Mouse (Mus musculus) kidney, postnatal 0 days (tissue): ENCODE data around the gene Ttl. TPM values are rescaled to one million over a fixed set of nuclear protein-coding genes. Genes with fewer than 3 reads are reported as not detected.

Experiments
- ATAC-seq: fragments of 200-750 bp; cut with Nextera tagmentation; replicated peaks from 2 replicates; pipeline ENCODE4 v1.8.0; 2017; ENCODE audit warnings: low read depth, moderate number of reproducible peaks, moderate TSS enrichment, moderate library complexity; ENCODE audit not compliant: low FRiP score
- DNase-seq: peaks from one replicate; pipeline ENCODE4 v3.0.0-alpha.2; 2016; ENCODE audit warnings: low spot score
- H3K27ac ChIP-seq: fragments of 300-500 bp; sonication (generic); 2 replicates; pipeline ENCODE4 v1.5.1; 2014; ENCODE audit warnings: mild to moderate bottlenecking
- H3K27me3 ChIP-seq: fragments of 300-500 bp; sonication (generic); 2 replicates; pipeline ENCODE4 v1.6.1; 2014; ENCODE audit warnings: low read length, mixed read lengths; ENCODE audit not compliant: insufficient read depth
- H3K36me3 ChIP-seq: fragments of 300-500 bp; sonication (generic); 2 replicates; pipeline ENCODE4 v1.6.1; 2014; ENCODE audit warnings: low read length, mixed read lengths; ENCODE audit not compliant: insufficient read depth
- H3K4me1 ChIP-seq: fragments of 300-500 bp; sonication (generic); replicated peaks from 2 replicates; pipeline ENCODE4 v1.6.1; 2014; ENCODE audit warnings: antibody characterized with exemption, low read length, mixed read lengths; ENCODE audit not compliant: insufficient read depth
- H3K4me2 ChIP-seq: fragments of 300-500 bp; sonication (generic); 2 replicates; pipeline ENCODE4 v1.6.1; 2014; ENCODE audit warnings: mild to moderate bottlenecking, low read length, moderate library complexity, mixed read lengths
- H3K4me3 ChIP-seq: fragments of 300-500 bp; sonication (generic); replicated peaks from 2 replicates; pipeline ENCODE4 v1.5.1; 2014; ENCODE audit warnings: low read depth, low read length
- H3K9ac ChIP-seq: fragments of 300-500 bp; sonication (generic); 2 replicates; pipeline ENCODE4 v1.6.1; 2014; ENCODE audit warnings: low read depth, low read length
- H3K9me3 ChIP-seq: fragments of 300-500 bp; sonication (generic); replicated peaks from 2 replicates; pipeline ENCODE4 v1.6.1; 2016; ENCODE audit warnings: low read length, inconsistent platforms, mixed read lengths
- CTCF ChIP-seq: IDR thresholded peaks from 2 replicates; pipeline ENCODE4 v1.5.1; 2016; ENCODE audit warnings: antibody characterized with exemption, low read depth, mild to moderate bottlenecking, moderate library complexity
- WGBS: fragments of 180-500 bp; shearing (Covaris S2); extraction: QIAGEN DNeasy Blood & Tissue Kit; methylation state at CpG from one replicate; pipeline ENCODE4 v1.1.7; 2014; 5-methylcytosine and 5-hydroxymethylcytosine counted together
- polyA plus RNA-seq: library from polyadenylated mRNA; unstranded; fragments of >200 nt; fragmentation: Nextera tagmentation; extraction: Ambion mirVana; gene quantifications from 2 replicates; pipeline ENCODE4 v1.2.1, GENCODE M21; 2015

Ttl gene
- polyA plus RNA-seq, 1 experiment from 2014 or later = 10.0 TPM

GRCm38 (mm10) chr2:129121986-129122385 is 56.2 kb downstream of the Ttl start:
- ATAC-seq (no peak), DNase-seq (no peak)
- no peak for TF ChIP-seq CTCF
- H3K27ac ChIP-seq = no peak overlapping the region
- no peak overlapping the region for H3K4me2 ChIP-seq
- no peaks in the 10 kb centered on the region for H3K9me3 ChIP-seq
- H3K4me3 ChIP-seq = no peak overlapping the region
- H3K36me3 ChIP-seq = peaks cover 76% of the 10 kb centered on the region
- H3K9ac ChIP-seq = no peak overlapping the region
- WGBS = 93% methylated on average over 8 of the region's 8 CpGs
- no peaks in the 10 kb centered on the region for H3K27me3 ChIP-seq
- no peaks in the 10 kb centered on the region for H3K4me1 ChIP-seq

DNA sequence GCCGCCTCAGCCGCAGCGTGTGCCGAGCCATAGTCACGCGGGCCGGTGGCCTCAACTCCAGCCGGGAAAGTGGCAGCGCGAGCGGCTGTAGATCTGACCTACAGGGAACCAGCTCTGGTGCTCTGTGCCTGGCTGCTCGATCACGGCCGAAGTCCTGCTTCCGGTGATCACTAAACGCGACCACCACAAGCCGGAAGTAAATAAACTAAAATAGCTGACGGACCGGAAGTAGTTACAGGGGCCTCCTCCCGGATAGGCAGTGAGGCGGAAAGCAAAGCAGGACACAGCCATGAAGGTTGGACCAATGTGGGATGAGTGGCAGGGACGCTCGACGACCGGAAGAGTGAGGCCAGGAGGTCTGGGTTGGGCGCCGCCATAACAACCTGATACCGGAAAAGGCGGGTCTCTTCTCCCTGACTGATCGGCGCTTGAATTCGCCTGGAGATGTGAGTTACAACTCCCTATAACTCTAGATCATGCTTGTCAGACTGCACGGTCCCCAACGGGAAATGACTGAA is 63.7 kb downstream of the Ttl start, which contains the start of gene Chchd5:
Chchd5 (plus strand) TSS at position 289 of the 518 bp plus-strand sequence.
- ATAC-seq = peak; percentile 100
- peaks cover 2% of the 10 kb centered on the region; the same call in 1 of the 2 replicates for H3K4me1 ChIP-seq
- 1% methylated on average over 35 of the region's 35 CpGs for WGBS

GRCm38 (mm10) chr2:129129987-129130545 is 64.3 kb downstream of the Ttl start:
- Histone ChIP-seq H3K9ac (peak overlapping the region; percentile 61), H3K27ac (peak overlapping the region; percentile 93), H3K4me2 (peak overlapping the region; percentile 56), H3K4me3 (peak overlapping the region; percentile 51), H3K9me3 (no peaks in the 10 kb centered on the region), H3K4me1 (peaks cover 2% of the 10 kb centered on the region; the same call in 1 of the 2 replicates), H3K27me3 (no peaks in the 10 kb centered on the region), H3K36me3 (peaks cover 29% of the 10 kb centered on the region)
- TF ChIP-seq CTCF = no peak
- 38% methylated on average over 18 of the region's 18 CpGs for WGBS
- DNase-seq = peak; percentile 3
- peak; percentile 15; the same call in 1 of the 2 replicates for ATAC-seq

More for the DNA sequence above, 63.7 kb downstream of the Ttl start, which contains the start of gene Chchd5:
- peak within 1 kb of the TSS; percentile 51 for H3K4me3 ChIP-seq
- H3K36me3 ChIP-seq = peaks cover 35% of the 10 kb centered on the region
- peak within 1 kb of the TSS; percentile 79 for H3K9ac ChIP-seq
- H3K4me2 ChIP-seq = peak within 1 kb of the TSS; percentile 56
- no peak for TF ChIP-seq CTCF
- no peaks in the 10 kb centered on the region for H3K9me3 ChIP-seq
- H3K27me3 ChIP-seq = no peaks in the 10 kb centered on the region
- peak; percentile 100 for DNase-seq
- H3K27ac ChIP-seq = peak within 1 kb of the TSS; percentile 93

GRCm38 (mm10) chr2:129130776-129131175 is 65.0 kb downstream of the Ttl start:
- 98% methylated on average over 2 of the region's 2 CpGs for WGBS
- H3K27ac ChIP-seq = peak overlapping the region; percentile 93; the same call in 1 of the 2 replicates
- ATAC-seq (no peak), DNase-seq (no peak)
- H3K9ac ChIP-seq = no peak overlapping the region
- no peak overlapping the region for H3K4me3 ChIP-seq
- H3K36me3 ChIP-seq = peaks cover 22% of the 10 kb centered on the region
- H3K27me3 ChIP-seq = no peaks in the 10 kb centered on the region
- H3K9me3 ChIP-seq = no peaks in the 10 kb centered on the region
- peaks cover 2% of the 10 kb centered on the region; the same call in 1 of the 2 replicates for H3K4me1 ChIP-seq
- peak overlapping the region; percentile 56; the same call in 1 of the 2 replicates for H3K4me2 ChIP-seq
- TF ChIP-seq CTCF = no peak

DNA sequence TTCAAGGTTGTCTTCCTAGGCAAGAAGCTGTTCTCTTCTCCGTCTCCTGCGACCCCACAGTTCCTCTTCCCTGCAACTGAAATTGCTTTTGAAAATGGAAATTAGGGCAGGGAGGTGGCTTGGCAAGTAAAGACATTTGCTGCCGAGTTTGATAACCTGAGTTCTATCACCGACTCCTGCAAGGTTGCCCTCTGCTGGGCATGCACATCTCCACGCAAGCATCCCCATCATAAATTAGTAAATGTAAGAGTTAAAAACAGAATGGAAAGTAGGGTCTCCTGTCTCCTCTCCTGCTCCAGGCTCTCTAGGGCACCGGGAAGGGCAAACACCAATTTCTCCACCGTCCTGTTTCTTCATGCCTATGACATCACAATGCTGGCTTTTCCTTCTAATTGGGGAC is 66.5 kb downstream of the Ttl start:
- peak; percentile 3; the same call in 1 of the 2 replicates for TF ChIP-seq CTCF
- H3K9ac ChIP-seq = no peak overlapping the region
- ATAC-seq (no peak), DNase-seq (no peak)
- H3K36me3 ChIP-seq = peaks cover 12% of the 10 kb centered on the region
- no peak overlapping the region for H3K27ac ChIP-seq
- H3K4me3 ChIP-seq = no peak overlapping the region
- no peaks in the 10 kb centered on the region for H3K27me3 ChIP-seq
- 95% methylated on average over 7 of the region's 7 CpGs for WGBS
- no peak overlapping the region for H3K4me2 ChIP-seq
- H3K4me1 ChIP-seq = peaks cover 2% of the 10 kb centered on the region; the same call in 1 of the 2 replicates
- H3K9me3 ChIP-seq = no peaks in the 10 kb centered on the region

- H3K27me3 ChIP-seq = no peaks in the 10 kb centered on the region
- DNase-seq (no peak), ATAC-seq (no peak)
- TF ChIP-seq CTCF = no peak
- no peak overlapping the region for H3K4me2 ChIP-seq
- peaks cover 12% of the 10 kb centered on the region; the same call in 1 of the 2 replicates for H3K36me3 ChIP-seq
- H3K9me3 ChIP-seq = no peaks in the 10 kb centered on the region
- peaks cover 2% of the 10 kb centered on the region; the same call in 1 of the 2 replicates for H3K4me1 ChIP-seq
- H3K9ac ChIP-seq = no peak overlapping the region
- no peak overlapping the region for H3K4me3 ChIP-seq
- WGBS = 95% methylated on average over 14 of the region's 14 CpGs
- H3K27ac ChIP-seq = no peak overlapping the region
These were observed 67.5 kb downstream of the Ttl start for GRCm38 (mm10) chr2:129133006-129133805.
